Mouse (Mus musculus) forebrain, embryonic 15.5 days (tissue): ENCODE measurements around the gene Adora3. TPM values are rescaled to one million over a fixed set of nuclear protein-coding genes. Genes with fewer than 3 reads are reported as not detected.

Source experiments
- ATAC-seq: fragments of 200-750 bp; cut with Nextera tagmentation; replicated peaks from 2 replicates; pipeline ENCODE4 v1.8.0; 2017; ENCODE audit warnings: mild to moderate bottlenecking, moderate TSS enrichment, moderate library complexity
- H3K27ac ChIP-seq: fragments of 300-500 bp; sonication (generic); replicated peaks from 2 replicates; pipeline ENCODE4 v1.5.1; 2015; ENCODE audit warnings: mild to moderate bottlenecking, inconsistent platforms
- H3K27me3 ChIP-seq: fragments of 300-500 bp; sonication (generic); 2 replicates; pipeline ENCODE4 v1.6.1; 2015; ENCODE audit warnings: inconsistent platforms
- H3K36me3 ChIP-seq: fragments of 300-500 bp; sonication (generic); 2 replicates; pipeline ENCODE4 v1.6.1; 2015; ENCODE audit warnings: mild to moderate bottlenecking, inconsistent platforms
- H3K4me1 ChIP-seq: fragments of 300-500 bp; sonication (generic); 2 replicates; pipeline ENCODE4 v1.6.1; 2015; ENCODE audit warnings: inconsistent platforms
- H3K4me2 ChIP-seq: fragments of 300-500 bp; sonication (generic); replicated peaks from 2 replicates; pipeline ENCODE4 v1.6.1; 2015; ENCODE audit warnings: mild to moderate bottlenecking, inconsistent platforms
- H3K4me3 ChIP-seq: fragments of 300-500 bp; sonication (generic); 2 replicates; pipeline ENCODE4 v1.5.1; 2015; ENCODE audit warnings: mild to moderate bottlenecking, inconsistent platforms
- H3K9ac ChIP-seq: fragments of 300-500 bp; sonication (generic); replicated peaks from 2 replicates; pipeline ENCODE4 v1.6.1; 2015; ENCODE audit warnings: mild to moderate bottlenecking, inconsistent platforms
- H3K9me3 ChIP-seq: fragments of 300-500 bp; sonication (generic); 2 replicates; pipeline ENCODE4 v1.6.1; 2016; ENCODE audit warnings: inconsistent platforms
- WGBS: fragments of 180-500 bp; shearing (Covaris S2); methylation state at CpG from one replicate; pipeline ENCODE4 v1.1.7; 2015; ENCODE audit warnings: mixed read lengths; 5-methylcytosine and 5-hydroxymethylcytosine counted together
- polyA plus RNA-seq: library from polyadenylated mRNA; unstranded; fragments of >200 nt; fragmentation: Nextera tagmentation; extraction: Ambion mirVana; gene quantifications from 2 replicates; pipeline ENCODE4 v1.2.1, GENCODE M21; 2015

The Adora3 gene
- polyA plus RNA-seq = 0.23 and 0.46 TPM in 2 replicates

GRCm38 (mm10) chr3:105870558-105870957 is at the start of gene Adora3, which contains the start of gene Tmigd3:
Gene Adora3, plus strand, starts transcription at chr3:105870858.
Gene Tmigd3, plus strand, starts transcription at chr3:105870903.
- no peak within 1 kb of the TSS for H3K27ac ChIP-seq
- peaks cover 12% of the 10 kb centered on the region; the same call in 1 of the 2 replicates for H3K4me1 ChIP-seq
- no peaks in the 10 kb centered on the region for H3K36me3 ChIP-seq
- H3K9me3 ChIP-seq = no peaks in the 10 kb centered on the region
- whole genome bisulfite sequencing = 84% methylated on average over 3 of the region's 3 CpGs
- H3K9ac ChIP-seq = no peak within 1 kb of the TSS
- H3K4me3 ChIP-seq = no peak within 1 kb of the TSS
- no peaks in the 10 kb centered on the region for H3K27me3 ChIP-seq
- ATAC-seq = no peak
- H3K4me2 ChIP-seq = no peak within 1 kb of the TSS

GRCm38 (mm10) chr3:105821504-105821903 is 49.2 kb upstream of the Adora3 start:
- ATAC-seq = no peak
- Histone ChIP-seq H3K27me3 (no peaks in the 10 kb centered on the region), H3K4me1 (no peaks in the 10 kb centered on the region), H3K9ac (no peak overlapping the region), H3K36me3 (no peaks in the 10 kb centered on the region), H3K9me3 (no peaks in the 10 kb centered on the region), H3K27ac (no peak overlapping the region), H3K4me2 (no peak overlapping the region), H3K4me3 (no peak overlapping the region)
- 88% methylated on average over 3 of the region's 3 CpGs for WGBS

- no peak for ATAC-seq
- no peak overlapping the region for H3K9ac ChIP-seq
Measured at GRCm38 (mm10) chr3:105823609-105824008, 47.0 kb upstream of the Adora3 start.

GRCm38 (mm10) chr3:105824103-105824502 is 46.6 kb upstream of the Adora3 start:
- H3K36me3 ChIP-seq = no peaks in the 10 kb centered on the region
- no peaks in the 10 kb centered on the region for H3K9me3 ChIP-seq
- H3K4me3 ChIP-seq = no peak overlapping the region
- WGBS = 58% methylated on average over 5 of the region's 5 CpGs
- H3K27ac ChIP-seq = no peak overlapping the region
- H3K4me2 ChIP-seq = no peak overlapping the region
- no peaks in the 10 kb centered on the region for H3K4me1 ChIP-seq
- ATAC-seq = no peak
- no peak overlapping the region for H3K9ac ChIP-seq
- no peaks in the 10 kb centered on the region for H3K27me3 ChIP-seq

More at GRCm38 (mm10) chr3:105823609-105824008, 47.0 kb upstream of the Adora3 start:
- H3K36me3 ChIP-seq = no peaks in the 10 kb centered on the region
- H3K4me1 ChIP-seq = no peaks in the 10 kb centered on the region
- H3K27ac ChIP-seq = no peak overlapping the region
- no peaks in the 10 kb centered on the region for H3K9me3 ChIP-seq
- H3K4me2 ChIP-seq = no peak overlapping the region
- no peak overlapping the region for H3K4me3 ChIP-seq
- H3K27me3 ChIP-seq = no peaks in the 10 kb centered on the region

GRCm38 (mm10) chr3:105824704-105825103 is 46.0 kb upstream of the Adora3 start:
- 51% methylated on average over 2 of the region's 2 CpGs for WGBS
- no peak for ATAC-seq
- Histone ChIP-seq H3K36me3 (no peaks in the 10 kb centered on the region), H3K9ac (no peak overlapping the region), H3K27me3 (no peaks in the 10 kb centered on the region), H3K4me3 (no peak overlapping the region), H3K9me3 (no peaks in the 10 kb centered on the region), H3K4me2 (no peak overlapping the region), H3K4me1 (no peaks in the 10 kb centered on the region), H3K27ac (no peak overlapping the region)

DNA sequence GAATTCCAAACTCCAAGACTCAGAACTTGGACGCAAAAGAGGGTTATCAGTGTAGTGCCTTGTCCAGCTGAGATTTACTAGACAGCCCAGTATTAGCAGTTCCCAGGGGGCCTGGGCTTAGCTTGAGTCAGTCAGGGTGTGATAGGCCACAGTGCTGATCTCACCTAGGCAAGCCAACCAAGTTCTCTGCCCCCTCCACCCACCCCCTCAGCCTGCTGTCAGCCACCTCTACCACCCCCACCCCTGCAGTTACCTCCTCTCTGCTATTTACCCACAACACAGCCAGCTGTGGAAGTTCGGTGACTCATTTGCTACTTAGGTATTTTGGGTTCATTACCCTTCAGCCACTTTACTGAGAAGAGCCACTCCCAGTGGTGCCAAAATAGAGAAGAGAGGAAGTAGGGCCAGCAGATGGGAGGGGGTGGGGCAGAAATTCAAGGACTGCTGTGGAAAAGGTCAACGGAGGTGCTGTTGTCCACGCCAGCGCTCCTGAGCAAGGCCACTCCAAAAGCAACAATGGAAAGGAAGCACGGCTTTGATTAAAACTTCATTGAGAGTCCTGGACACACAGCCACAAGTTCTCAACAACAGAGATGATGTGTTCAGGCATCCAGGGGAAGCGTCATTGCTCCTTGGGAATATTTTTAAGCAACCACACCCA is 45.0 kb upstream of the Adora3 start:
- H3K9me3 ChIP-seq = no peaks in the 10 kb centered on the region
- ATAC-seq = no peak
- H3K4me2 ChIP-seq = no peak overlapping the region
- no peak overlapping the region for H3K27ac ChIP-seq
- H3K9ac ChIP-seq = no peak overlapping the region
- WGBS = 79% methylated on average over 7 of the region's 7 CpGs
- H3K27me3 ChIP-seq = no peaks in the 10 kb centered on the region
- no peak overlapping the region for H3K4me3 ChIP-seq
- H3K4me1 ChIP-seq = no peaks in the 10 kb centered on the region
- H3K36me3 ChIP-seq = no peaks in the 10 kb centered on the region

- Histone ChIP-seq H3K9ac (no peak overlapping the region), H3K27ac (no peak overlapping the region), H3K9me3 (no peaks in the 10 kb centered on the region), H3K4me1 (no peaks in the 10 kb centered on the region), H3K27me3 (no peaks in the 10 kb centered on the region), H3K36me3 (no peaks in the 10 kb centered on the region), H3K4me2 (no peak overlapping the region), H3K4me3 (no peak overlapping the region)
- no peak for ATAC-seq
- WGBS = 97% methylated on average over 3 of the region's 3 CpGs
Measured at GRCm38 (mm10) chr3:105831584-105831983, 39.1 kb upstream of the Adora3 start.

GRCm38 (mm10) chr3:105835875-105836274 is 34.8 kb upstream of the Adora3 start:
- 86% methylated on average over 3 of the region's 3 CpGs for WGBS
- Histone ChIP-seq H3K9ac (no peak overlapping the region), H3K4me3 (no peak overlapping the region)

DNA sequence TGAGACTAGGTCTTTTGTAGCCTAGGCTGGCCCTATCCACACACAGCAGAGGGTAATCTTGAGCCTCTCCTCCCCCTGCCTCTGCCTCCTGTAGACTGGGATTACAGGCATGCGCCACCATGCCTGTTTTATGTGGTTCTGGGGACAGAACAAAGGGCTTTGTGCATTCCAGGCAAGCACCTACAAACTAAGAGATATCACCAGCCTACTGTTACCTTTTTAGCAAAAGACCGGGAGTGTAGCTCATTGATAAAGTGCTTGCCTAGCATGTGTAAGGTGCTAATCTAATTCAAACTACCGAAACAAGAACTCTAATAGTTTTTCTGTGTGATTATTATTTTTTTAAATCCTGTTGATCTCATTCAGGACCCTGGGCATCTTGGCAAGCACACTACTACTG is 33.8 kb upstream of the Adora3 start:
- no peak overlapping the region for H3K4me3 ChIP-seq
- ATAC-seq = no peak
- 88% methylated on average over 3 of the region's 3 CpGs for WGBS
- H3K27ac ChIP-seq = no peak overlapping the region
- no peaks in the 10 kb centered on the region for H3K4me1 ChIP-seq
- no peaks in the 10 kb centered on the region for H3K36me3 ChIP-seq
- no peak overlapping the region for H3K4me2 ChIP-seq
- H3K9ac ChIP-seq = no peak overlapping the region
- no peaks in the 10 kb centered on the region for H3K9me3 ChIP-seq
- no peaks in the 10 kb centered on the region for H3K27me3 ChIP-seq

More at GRCm38 (mm10) chr3:105835875-105836274, 34.8 kb upstream of the Adora3 start:
- Histone ChIP-seq H3K4me1 (no peaks in the 10 kb centered on the region), H3K36me3 (no peaks in the 10 kb centered on the region), H3K27me3 (no peaks in the 10 kb centered on the region), H3K27ac (no peak overlapping the region), H3K9me3 (no peaks in the 10 kb centered on the region), H3K4me2 (no peak overlapping the region)
- ATAC-seq = no peak

GRCm38 (mm10) chr3:105838655-105839054 is 32.0 kb upstream of the Adora3 start:
- Histone ChIP-seq H3K4me1 (no peaks in the 10 kb centered on the region), H3K27ac (no peak overlapping the region), H3K4me3 (no peak overlapping the region), H3K9me3 (no peaks in the 10 kb centered on the region), H3K9ac (no peak overlapping the region), H3K4me2 (no peak overlapping the region), H3K36me3 (no peaks in the 10 kb centered on the region), H3K27me3 (no peaks in the 10 kb centered on the region)
- ATAC-seq = no peak
- 86% methylated on average over 3 of the region's 3 CpGs for WGBS

GRCm38 (mm10) chr3:105839836-105840235 is 30.8 kb upstream of the Adora3 start:
- no peak for ATAC-seq
- H3K4me3 ChIP-seq = no peak overlapping the region
- H3K27ac ChIP-seq = no peak overlapping the region
- H3K9ac ChIP-seq = no peak overlapping the region
- no peak overlapping the region for H3K4me2 ChIP-seq
- H3K36me3 ChIP-seq = no peaks in the 10 kb centered on the region
- 93% methylated on average over 4 of the region's 4 CpGs for WGBS
- H3K27me3 ChIP-seq = no peaks in the 10 kb centered on the region
- H3K4me1 ChIP-seq = no peaks in the 10 kb centered on the region
- no peaks in the 10 kb centered on the region for H3K9me3 ChIP-seq

DNA sequence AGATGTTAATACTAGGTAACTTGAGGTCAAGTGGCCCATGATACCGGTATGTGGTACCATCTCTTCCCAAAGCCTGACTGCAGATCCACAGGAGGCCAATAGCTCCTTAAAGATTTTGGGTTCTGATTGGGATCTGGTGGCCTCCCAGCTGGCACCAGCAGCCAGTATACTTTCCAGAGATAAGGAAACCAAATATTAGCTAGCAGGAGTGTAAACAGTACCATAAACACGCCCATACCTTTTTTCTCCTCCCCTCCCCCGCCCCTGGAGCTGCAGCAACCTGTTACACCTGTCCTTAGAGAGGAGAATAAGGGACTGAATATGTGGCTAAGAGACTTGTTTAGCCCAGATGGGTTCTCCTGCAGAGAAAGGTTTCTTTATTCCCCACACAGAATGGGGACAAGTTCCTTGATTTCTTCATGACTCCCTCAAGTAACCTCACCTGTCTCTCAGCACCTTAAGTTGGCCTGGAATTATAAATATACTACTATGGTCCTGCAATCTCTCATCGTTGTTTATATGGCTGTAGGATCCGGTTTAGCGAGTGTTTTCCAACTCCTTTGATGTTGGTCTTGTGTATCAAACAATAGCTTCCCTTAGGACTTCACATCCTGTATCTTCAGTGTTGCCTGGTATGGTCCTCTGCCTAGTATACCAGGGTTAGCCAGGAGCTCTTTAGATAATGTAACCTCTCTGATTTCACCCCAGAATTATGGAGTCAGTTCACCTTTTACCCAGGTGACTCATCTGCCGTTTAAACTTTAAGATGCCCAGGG is 24.2 kb upstream of the Adora3 start:
- H3K4me1 ChIP-seq = no peaks in the 10 kb centered on the region

More for the DNA sequence above, 24.2 kb upstream of the Adora3 start:
- no peak overlapping the region for H3K27ac ChIP-seq
- no peak overlapping the region for H3K4me3 ChIP-seq
- no peak overlapping the region for H3K9ac ChIP-seq
- H3K27me3 ChIP-seq = no peaks in the 10 kb centered on the region
- no peaks in the 10 kb centered on the region for H3K36me3 ChIP-seq
- no peak for ATAC-seq
- no peaks in the 10 kb centered on the region for H3K9me3 ChIP-seq
- H3K4me2 ChIP-seq = no peak overlapping the region
- WGBS = 71% methylated on average over 7 of the region's 7 CpGs
